Mouse (Mus musculus): ENCODE measurements around the gene Sem1.
"Not testable (repeated sequence)": the region's sequence is repeated elsewhere in the genome, so short reads cannot be mapped to it uniquely, and the experiment has no call there.

The Sem1 gene

DNA sequence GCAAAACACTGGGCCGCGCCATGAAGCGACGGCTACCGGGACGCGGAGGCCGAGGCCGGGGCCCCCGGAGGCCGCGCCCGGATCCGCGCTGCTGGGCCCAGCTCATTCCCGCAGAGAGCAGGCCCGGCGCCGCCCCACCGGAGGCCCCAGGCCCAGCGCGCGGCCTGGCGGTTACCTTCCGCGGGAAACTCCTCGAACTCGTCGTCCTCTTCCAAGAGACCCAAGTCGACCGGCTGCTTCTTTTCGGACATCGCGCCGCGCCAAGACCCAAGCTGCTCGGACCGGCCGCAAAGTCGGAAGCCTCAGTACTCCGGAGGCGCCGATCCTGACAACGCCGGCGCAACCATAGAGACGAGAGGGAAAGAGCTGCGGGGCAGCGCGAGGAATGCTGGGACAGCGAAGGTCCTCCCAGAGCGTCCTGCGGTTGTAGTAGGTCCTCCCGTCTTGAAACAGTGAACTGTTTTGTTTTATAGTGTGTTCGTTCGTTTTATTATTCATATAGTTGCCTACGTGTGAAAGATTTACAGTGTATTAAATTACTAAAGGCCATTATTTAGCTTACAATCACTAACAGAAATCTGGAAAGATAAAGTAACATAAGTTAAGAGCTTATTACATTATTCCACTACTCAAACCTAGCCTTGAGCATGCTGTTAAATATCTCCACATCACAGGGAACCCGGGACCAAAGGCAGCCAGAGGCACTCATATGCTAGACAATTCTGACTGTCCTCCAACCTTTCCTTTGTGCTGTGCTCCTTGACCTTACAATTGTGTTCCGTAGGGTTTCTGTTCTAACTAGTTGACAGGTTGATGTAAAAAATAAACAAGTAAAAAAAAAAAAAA, at the start of gene Sem1:
Sem1 (minus strand) TSS at position 360 of the 846 bp plus-strand sequence.
- peak; percentile 91 for DNase-seq (ENCODE audit: extremely low spot score)

DNA sequence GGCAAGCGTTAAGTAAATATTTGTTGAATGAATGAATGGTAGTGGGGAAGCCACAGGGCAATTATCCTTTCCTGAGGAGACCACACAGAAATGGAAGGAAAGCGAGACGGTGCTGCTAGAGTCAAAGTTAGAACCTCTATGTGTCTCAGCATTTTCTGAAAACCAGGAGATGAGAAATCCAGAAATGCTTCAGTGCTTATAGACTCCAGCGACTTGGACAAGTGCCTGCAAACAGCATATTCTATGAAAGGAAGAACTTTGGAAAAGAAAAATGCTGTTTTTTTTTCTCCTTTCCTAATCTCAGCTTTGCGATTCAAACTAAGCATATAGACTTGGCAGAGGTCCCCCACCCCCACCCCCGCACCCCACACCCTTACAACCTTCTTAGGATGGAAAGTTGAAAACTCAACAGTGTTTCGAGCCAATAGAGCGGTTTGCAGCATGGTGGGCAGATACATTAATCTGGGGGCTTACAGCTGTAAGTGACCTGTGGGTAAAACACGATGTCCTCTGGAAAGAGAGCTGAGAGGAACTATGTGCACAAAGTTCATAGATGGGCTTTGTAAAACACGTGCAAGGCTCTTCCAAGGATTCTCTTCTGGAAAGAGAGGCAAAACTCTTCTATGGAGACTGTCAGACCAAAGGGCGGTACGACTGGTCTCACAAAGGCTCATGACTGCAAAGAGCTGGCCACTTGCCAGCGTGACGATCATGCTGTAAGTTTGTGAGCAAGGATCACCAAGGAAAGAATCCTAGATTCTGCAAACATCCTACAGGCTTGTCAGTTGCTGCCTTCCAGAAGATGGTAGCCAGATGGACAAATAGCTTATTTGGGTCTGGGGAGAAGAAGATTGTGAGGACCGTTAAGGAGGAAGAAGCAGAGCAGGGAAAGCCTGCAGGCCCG, 44.6 kb upstream of the Sem1 start:
- DNase-seq (ENCODE audit: extremely low spot score), result no peak

- no peak for DNase-seq (ENCODE audit: extremely low spot score)
These were observed 25.4 kb upstream of the Sem1 start for GRCm38 (mm10) chr6:6603561-6604544.

DNA sequence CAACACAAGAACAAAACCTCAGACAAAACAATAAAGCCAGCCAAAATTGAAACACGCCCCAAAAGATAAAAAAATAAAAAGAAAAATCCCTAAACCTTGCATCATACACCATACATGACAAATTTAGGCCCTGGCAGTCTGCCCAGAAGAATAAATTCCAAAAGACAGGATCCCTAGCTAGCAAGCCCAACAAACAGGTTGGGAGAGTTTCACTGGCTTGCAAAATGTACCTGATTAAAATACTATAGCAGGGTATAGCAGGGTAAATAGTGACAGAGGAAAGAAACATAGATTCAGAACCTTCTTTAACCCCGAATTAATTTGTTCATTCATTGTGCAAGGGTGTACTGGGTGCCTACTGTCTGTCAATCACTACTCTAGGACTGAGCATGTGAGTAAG, 7.8 kb upstream of the Sem1 start:
- no peak for DNase-seq (ENCODE audit: extremely low spot score)

DNA sequence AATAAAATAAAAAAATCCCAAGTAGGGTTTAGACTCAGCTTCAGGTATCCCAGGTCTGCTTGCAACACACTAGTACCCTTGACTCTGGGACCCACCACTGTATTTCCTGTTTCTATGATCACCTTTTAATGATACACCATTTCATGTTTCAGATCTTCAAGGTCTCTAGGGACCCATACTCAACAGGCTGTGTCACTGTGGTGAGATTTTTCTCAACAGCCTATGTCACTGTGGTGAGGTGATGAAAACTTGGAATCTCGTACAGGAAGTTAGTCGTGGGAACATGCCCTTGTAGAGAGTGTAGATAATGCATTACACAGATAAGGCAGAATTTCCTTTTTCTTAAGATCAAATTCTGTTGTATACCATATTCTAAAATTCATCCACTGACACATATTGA, 3.4 kb upstream of the Sem1 start:
- no peak for DNase-seq (ENCODE audit: extremely low spot score)

- no peak for DNase-seq (ENCODE audit: extremely low spot score)
These were observed 650 bp downstream of the Sem1 start for GRCm38 (mm10) chr6:6577741-6578284.

GRCm38 (mm10) chr6:6577291-6577690, 1.2 kb downstream of the Sem1 start:
- no peak for DNase-seq (ENCODE audit: extremely low spot score)

DNA sequence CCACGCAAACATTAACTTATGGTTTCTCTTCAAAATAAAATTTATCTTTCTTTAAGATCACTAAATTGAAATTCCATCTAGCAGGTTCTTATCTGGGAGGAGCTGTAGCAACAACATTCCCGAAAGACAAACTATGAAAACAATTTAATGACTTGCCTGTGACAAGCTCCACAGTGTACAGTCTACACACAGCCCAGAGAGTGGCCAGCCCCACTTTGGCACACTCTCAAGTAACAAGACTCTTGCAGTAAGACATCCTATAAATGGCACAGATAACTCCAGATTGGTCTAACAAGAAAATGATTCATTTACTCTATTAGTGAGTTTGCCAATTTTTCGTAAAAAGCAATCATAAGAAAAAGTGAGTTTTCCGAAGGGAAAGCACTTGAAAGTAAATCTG, 2.7 kb downstream of the Sem1 start:
- no peak for DNase-seq (ENCODE audit: extremely low spot score)

GRCm38 (mm10) chr6:6568436-6568835, 10.0 kb downstream of the Sem1 start:
- DNase-seq (ENCODE audit: extremely low spot score), result no peak

DNA sequence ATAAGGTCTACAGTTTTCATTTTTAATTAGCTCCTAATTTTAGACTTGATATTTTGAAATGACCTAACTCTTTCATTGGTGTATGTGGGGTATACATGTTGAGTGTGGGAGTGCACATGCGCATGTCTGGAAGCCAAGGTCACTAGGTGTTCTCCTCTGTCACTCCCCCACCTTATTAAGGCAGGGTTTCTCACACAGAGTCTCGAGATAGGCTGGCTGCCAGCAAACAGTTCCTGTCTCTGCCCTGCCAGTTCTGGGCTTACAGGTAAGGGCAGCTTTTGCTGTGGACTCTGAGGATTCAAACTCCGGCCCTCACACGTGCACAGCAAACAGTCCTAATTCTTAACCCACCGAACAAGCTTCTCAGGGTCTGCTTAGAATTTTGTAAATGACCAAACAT, 14.8 kb downstream of the Sem1 start:
- no peak for DNase-seq (ENCODE audit: extremely low spot score)

GRCm38 (mm10) chr6:6562716-6563115, 15.7 kb downstream of the Sem1 start:
- DNase-seq (ENCODE audit: extremely low spot score), result no peak

- no peak for DNase-seq (ENCODE audit: extremely low spot score)
These were observed 20.8 kb downstream of the Sem1 start for GRCm38 (mm10) chr6:6557647-6558046.

- DNase-seq (ENCODE audit: extremely low spot score), result no peak
These were observed 26.5 kb downstream of the Sem1 start for GRCm38 (mm10) chr6:6552006-6552405.

GRCm38 (mm10) chr6:6547997-6548396, 30.5 kb downstream of the Sem1 start:
- no peak for DNase-seq (ENCODE audit: extremely low spot score)

DNA sequence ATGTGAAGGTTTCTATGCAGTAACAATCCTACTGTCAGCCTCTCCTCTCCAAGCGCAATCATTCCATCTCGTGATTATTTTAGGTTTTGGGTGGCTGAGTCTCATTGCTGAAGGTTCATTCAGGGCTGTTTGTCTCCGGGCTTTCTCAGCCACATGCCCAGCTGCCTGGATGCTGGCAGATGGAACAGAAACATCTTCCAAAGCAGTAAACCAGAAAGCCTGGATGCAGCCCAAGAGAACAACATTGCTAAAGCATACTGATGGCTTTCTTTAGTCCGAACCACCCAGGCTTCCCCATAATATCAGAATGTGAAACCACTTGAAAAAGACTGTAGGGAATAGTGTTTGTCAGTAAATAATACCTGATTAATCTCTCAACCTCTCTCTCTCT, 34.2 kb downstream of the Sem1 start:
- DNase-seq (ENCODE audit: extremely low spot score), result no peak

GRCm38 (mm10) chr6:6543606-6544254, 34.7 kb downstream of the Sem1 start:
- no peak for DNase-seq (ENCODE audit: extremely low spot score)

- DNase-seq (ENCODE audit: extremely low spot score), result no peak
These were observed 36.3 kb downstream of the Sem1 start for GRCm38 (mm10) chr6:6542133-6542532.

- DNase-seq (ENCODE audit: extremely low spot score), result peak; percentile 21
These were observed 41.5 kb downstream of the Sem1 start for GRCm38 (mm10) chr6:6536781-6537466.

DNA sequence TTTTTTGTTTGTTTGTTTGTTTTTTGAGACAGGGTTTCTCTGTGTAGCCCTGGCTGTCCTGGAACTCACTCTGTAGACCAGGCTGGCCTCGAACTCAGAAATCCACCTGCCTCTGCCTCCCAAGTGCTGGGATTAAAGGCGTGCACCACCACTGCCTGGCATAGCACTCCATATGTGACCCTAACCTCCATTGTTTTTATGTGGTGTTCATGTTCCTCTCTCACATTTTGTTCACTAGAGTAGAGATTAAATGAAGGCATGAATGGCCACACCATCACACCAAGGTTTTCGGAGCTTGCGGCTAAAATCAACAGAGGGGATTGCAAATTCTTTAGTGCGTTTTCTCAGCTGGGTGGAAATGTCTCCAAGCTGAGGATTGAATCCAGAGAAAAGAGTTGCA, 42.1 kb downstream of the Sem1 start:
- not testable (repeated sequence) for DNase-seq (ENCODE audit: extremely low spot score)

All from embryo, embryonic 9.5 days (tissue).